Mouse (Mus musculus): ENCODE data around the gene Prdm2.

The Prdm2 gene

DNA sequence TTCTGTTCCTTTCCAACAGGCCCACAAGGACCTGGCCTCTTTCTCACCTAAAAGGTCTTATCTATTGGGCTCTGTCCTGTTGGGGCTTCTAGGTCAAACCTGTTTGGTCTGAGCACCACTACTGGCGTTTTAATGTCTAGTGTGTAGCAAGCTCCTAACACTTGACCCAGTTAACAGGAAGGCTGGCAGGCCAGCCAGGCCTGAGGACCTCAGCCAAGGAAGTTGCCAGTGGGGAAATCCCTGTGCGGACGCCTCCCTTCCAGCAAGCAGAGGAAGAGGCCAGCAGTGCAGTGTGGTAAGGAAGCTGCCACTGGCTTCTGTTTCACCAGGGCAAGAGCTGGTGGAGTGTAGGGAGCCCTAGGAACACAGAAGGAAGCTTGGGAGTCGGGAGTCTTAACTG lies 94.0 kb downstream of the Prdm2 start:
- DNase-seq (ENCODE audit: low read depth, low spot score), result no peak
- H3K27me3 ChIP-seq (ENCODE audit: control insufficient read depth, insufficient read depth, low read length, poor library complexity, severe bottlenecking), result no peaks in the 10 kb centered on the region
- H3K36me3 ChIP-seq (ENCODE audit: control insufficient read depth, insufficient read depth, low read length, poor library complexity, severe bottlenecking), result no peaks in the 10 kb centered on the region; the same call in 1 of the 2 replicates

DNA sequence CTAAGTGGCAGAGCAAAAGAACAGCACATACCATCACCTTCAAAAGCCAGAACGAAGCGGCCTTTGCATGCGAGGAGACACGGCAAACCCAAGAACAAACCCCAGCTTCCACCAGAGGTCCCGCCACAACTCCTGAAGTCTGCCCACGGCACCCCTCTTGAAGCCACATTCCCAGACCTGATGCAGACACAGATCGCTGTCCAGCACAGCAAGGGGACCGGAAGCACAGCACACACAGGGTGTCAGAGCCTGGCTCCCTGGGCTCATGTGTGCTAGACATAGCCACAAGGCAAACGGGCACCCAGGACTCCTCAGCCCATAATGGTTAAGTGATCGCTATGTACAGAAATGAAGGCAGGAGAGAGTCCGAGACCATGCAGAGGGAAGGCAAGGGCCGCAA lies 96.9 kb downstream of the Prdm2 start:
- Histone ChIP-seq H3K36me3 (ENCODE audit: control insufficient read depth, insufficient read depth, low read length, poor library complexity, severe bottlenecking) (peaks cover 3% of the 10 kb centered on the region; the same call in 1 of the 2 replicates), H3K27me3 (ENCODE audit: control insufficient read depth, insufficient read depth, low read length, poor library complexity, severe bottlenecking) (no peaks in the 10 kb centered on the region)
- no peak for DNase-seq (ENCODE audit: low read depth, low spot score)

DNA sequence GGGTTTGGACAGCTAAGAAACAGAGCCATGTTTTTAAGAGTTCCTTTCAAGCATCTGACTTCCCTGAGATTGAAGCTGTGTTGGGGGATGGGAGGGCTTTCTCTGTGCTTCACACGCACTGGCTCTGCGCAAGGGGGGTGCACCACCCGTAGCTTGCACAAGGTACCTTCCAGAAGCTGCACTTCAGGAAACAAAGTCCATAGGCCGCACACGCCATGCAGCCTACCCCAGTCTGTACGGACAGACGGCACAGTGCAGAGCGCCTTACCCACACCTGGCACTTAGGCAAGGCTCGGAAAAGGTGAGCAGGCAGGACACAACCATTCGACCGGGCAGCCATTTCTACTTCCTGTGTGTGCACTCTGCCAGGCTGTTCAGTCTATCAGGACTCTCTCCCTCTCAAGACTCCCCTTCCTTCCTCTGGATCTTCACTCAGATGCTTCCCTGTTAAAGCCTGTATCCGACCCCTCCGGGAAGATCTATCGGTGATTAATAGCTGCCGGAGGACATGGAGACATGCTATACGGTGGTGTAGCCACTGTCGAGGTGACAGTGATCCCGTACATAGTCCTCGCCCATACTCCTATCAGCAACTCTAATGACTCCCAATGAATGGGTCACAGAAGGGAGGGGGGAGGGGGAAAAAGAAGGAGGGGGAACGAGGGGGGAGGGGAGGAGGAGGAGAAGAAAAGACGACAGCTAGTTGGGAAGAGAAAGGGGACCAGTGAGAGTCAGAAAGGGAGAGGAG lies 98.4 kb downstream of the Prdm2 start:
- H3K27me3 ChIP-seq (ENCODE audit: control insufficient read depth, insufficient read depth, low read length, poor library complexity, severe bottlenecking), result no peaks in the 10 kb centered on the region
- peaks cover 5% of the 10 kb centered on the region for H3K36me3 ChIP-seq (ENCODE audit: control insufficient read depth, insufficient read depth, low read length, poor library complexity, severe bottlenecking)
- no peak for DNase-seq (ENCODE audit: low read depth, low spot score)

DNA sequence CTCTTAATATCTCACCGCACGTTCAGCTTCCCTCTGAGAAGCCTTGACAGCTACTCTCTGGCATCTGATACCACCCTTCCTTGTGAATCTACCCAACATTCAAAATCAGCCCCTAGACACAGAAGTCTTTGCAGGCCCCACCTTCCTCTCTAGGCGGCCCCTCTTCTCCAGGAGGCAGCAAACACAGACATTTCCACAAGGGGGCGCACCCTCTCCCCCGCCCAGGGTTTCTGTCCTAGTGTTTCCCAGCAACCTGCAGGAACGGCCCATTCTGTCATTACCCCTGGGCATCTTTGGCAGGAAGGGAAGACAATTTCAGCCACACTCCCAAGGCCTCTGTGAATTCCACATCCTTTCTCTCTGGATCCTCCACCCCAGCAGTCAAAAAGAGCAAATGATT lies 99.8 kb downstream of the Prdm2 start:
- peaks cover 11% of the 10 kb centered on the region for H3K36me3 ChIP-seq (ENCODE audit: control insufficient read depth, insufficient read depth, low read length, poor library complexity, severe bottlenecking)
- peak; percentile 74 for DNase-seq (ENCODE audit: low read depth, low spot score)
- no peaks in the 10 kb centered on the region for H3K27me3 ChIP-seq (ENCODE audit: control insufficient read depth, insufficient read depth, low read length, poor library complexity, severe bottlenecking)

DNA sequence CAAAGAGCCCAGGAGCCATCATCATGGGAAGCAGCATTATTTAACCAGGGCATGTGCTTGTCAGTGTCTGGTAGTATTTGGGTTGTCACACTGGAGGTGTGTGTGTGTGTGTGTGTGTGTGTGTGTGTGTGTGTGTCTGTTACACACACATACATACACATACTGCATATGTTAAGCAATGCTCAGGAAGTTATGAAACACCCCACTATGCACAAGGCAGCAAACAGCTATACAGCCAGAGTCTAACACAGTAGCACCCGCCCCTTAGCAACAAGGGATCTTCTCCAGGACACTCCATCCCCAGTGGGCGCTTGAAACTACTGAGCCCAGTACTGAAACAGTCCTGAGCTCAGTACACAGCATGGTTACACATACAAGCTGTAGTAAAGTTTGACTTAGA lies 100.4 kb downstream of the Prdm2 start:
- Histone ChIP-seq H3K27me3 (ENCODE audit: control insufficient read depth, insufficient read depth, low read length, poor library complexity, severe bottlenecking) (no peaks in the 10 kb centered on the region), H3K36me3 (ENCODE audit: control insufficient read depth, insufficient read depth, low read length, poor library complexity, severe bottlenecking) (peaks cover 11% of the 10 kb centered on the region)
- DNase-seq (ENCODE audit: low read depth, low spot score), result no peak

DNA sequence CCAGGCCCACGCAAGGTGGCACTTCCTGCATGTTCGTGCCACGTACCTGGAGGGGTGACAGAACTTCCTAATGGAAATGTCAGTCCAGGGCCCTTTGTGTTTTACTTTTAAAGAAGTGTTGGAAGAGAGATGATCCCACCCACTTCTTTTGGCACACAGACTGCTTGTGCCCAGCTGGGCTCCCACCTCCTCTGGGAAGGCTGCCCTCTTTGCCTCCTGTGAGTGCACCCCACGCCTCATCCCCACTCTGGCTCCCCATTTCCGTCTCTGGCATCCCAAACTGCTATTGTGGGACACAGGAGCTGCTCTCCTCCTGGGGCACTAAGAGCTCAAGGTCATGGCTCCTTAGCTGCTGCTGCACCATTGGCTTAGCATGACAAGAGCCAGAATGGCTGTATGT lies 100.9 kb downstream of the Prdm2 start:
- no peaks in the 10 kb centered on the region for H3K27me3 ChIP-seq (ENCODE audit: control insufficient read depth, insufficient read depth, low read length, poor library complexity, severe bottlenecking)
- peaks cover 11% of the 10 kb centered on the region for H3K36me3 ChIP-seq (ENCODE audit: control insufficient read depth, insufficient read depth, low read length, poor library complexity, severe bottlenecking)
- no peak for DNase-seq (ENCODE audit: low read depth, low spot score)

DNA sequence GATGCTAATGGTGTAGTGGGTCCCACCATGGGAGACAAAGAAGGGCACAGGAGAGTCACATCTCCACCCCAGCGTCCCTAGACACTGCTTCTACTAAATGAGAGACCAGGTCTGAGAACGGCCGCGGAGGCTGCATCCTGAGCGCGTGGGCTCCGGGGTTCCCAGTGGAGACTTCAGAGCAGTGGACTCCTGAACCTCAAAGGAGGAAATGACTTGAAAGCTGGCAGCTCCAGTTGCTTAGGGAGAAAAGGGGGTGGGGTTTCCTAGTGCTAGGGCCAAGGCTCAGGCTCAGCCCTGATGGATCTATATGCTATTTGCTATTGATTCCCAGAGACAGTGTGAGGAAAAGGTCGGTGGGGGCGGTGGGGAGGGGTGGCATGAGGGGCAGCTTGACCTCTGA lies 104.2 kb downstream of the Prdm2 start:
- no peak for DNase-seq (ENCODE audit: low read depth, low spot score)
- H3K36me3 ChIP-seq (ENCODE audit: control insufficient read depth, insufficient read depth, low read length, poor library complexity, severe bottlenecking), result peaks cover 11% of the 10 kb centered on the region
- no peaks in the 10 kb centered on the region for H3K27me3 ChIP-seq (ENCODE audit: control insufficient read depth, insufficient read depth, low read length, poor library complexity, severe bottlenecking)

DNA sequence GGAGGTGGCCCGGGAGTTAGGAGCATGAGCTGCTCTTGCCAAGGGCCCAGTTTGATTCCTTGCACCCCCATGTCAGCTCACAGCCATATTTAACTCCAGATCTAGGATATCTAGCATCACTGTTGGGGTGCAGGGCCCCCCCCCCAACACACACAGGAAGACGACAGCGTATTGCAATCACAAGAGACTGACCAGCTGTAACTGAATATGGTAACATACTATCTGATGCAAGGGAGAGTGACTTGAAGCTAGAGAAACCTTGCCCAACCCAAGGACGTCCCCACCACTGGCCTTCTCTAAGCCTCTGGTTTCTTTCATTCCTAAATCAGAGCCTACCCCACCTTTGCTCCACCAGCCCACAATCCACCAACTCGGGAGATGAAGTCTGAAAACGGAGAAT lies 105.8 kb downstream of the Prdm2 start:
- H3K27me3 ChIP-seq (ENCODE audit: control insufficient read depth, insufficient read depth, low read length, poor library complexity, severe bottlenecking), result no peaks in the 10 kb centered on the region
- peaks cover 11% of the 10 kb centered on the region for H3K36me3 ChIP-seq (ENCODE audit: control insufficient read depth, insufficient read depth, low read length, poor library complexity, severe bottlenecking)
- DNase-seq (ENCODE audit: low read depth, low spot score), result no peak

DNA sequence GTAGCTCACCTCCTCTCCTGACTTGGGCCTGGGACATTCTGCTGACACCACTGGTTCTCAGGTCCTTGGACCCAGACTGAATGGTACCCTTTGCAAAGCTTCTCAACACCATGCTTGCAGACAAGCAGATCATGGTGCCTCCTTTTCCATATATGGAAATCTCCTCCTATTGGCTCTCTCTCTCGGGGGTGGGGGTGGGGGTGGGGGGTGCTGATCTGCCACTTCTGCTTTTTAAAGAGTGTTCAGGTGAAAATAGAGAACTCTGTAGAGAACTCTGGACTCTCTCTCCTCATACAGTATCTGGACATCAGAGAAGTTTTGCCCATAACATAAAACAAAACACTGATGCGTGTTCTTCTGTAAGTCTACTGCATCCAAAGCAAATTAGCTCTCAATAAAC lies 106.2 kb downstream of the Prdm2 start:
- Histone ChIP-seq H3K27me3 (ENCODE audit: control insufficient read depth, insufficient read depth, low read length, poor library complexity, severe bottlenecking) (no peaks in the 10 kb centered on the region), H3K36me3 (ENCODE audit: control insufficient read depth, insufficient read depth, low read length, poor library complexity, severe bottlenecking) (peaks cover 11% of the 10 kb centered on the region)
- DNase-seq (ENCODE audit: low read depth, low spot score), result peak; percentile 46

DNA sequence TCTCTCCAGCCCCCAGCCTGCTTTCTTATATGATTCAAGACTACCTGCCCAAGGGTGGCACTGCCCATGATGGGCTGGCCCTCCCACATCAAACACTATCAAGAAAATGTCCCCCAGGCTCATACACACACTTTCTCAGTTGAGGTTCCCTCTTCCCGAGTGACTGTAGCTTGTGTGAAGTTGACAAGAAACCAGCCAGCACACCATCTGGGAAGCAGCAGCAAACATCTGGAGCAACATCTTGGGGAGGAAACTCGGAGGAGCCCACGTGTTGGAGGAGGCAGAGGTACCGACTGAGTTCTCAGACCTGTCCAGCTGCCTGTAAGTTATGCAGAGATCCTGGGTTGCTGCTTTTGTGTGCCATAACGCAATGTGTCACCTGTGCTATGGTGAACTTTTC lies 108.1 kb downstream of the Prdm2 start:
- H3K36me3 ChIP-seq (ENCODE audit: control insufficient read depth, insufficient read depth, low read length, poor library complexity, severe bottlenecking), result peaks cover 7% of the 10 kb centered on the region; the same call in 1 of the 2 replicates
- no peak for DNase-seq (ENCODE audit: low read depth, low spot score)
- no peaks in the 10 kb centered on the region for H3K27me3 ChIP-seq (ENCODE audit: control insufficient read depth, insufficient read depth, low read length, poor library complexity, severe bottlenecking)

DNA sequence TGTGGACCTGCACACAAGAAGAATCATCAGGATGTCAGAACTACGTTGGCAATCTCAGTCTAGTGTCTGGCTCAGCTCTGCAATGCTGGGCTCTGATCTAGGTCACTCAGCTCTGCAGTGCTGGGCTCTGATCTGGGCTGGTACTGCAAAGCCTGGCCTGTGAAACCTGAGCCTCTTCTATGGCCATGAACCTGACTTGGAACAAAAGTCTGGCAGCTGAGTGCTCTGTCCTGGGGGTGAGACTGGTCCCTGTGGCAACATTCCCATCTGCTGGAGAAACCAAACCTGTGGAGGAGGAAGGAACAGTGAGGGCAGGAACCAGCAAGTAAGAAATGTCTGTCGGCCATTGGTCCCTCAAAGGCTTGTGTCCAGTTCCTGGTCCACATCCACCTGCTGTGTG lies 109.0 kb downstream of the Prdm2 start:
- no peak for DNase-seq (ENCODE audit: low read depth, low spot score)
- H3K27me3 ChIP-seq (ENCODE audit: control insufficient read depth, insufficient read depth, low read length, poor library complexity, severe bottlenecking), result no peaks in the 10 kb centered on the region
- H3K36me3 ChIP-seq (ENCODE audit: control insufficient read depth, insufficient read depth, low read length, poor library complexity, severe bottlenecking), result peaks cover 3% of the 10 kb centered on the region; the same call in 1 of the 2 replicates

DNA sequence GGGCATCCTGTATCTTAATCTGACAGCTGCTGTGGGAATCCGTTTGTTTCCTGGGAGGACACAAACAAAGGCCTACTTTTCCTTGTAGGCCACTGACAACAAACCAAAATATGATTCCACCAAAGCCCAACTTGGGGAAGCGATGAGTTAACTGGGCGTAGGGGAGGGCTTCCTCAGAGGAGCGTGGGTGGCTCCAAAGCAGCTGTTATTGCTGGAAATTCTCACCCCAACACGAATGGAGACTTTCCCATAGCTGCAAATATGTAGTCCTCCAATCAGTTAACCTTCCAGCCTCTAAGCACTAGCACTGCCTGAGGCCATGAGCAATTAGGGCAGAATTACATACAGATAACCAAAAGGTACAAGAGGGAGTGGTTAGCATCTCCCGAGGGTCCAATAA lies 112.6 kb downstream of the Prdm2 start:
- DNase-seq (ENCODE audit: low read depth, low spot score), result no peak
- Histone ChIP-seq H3K36me3 (ENCODE audit: control insufficient read depth, insufficient read depth, low read length, poor library complexity, severe bottlenecking) (no peaks in the 10 kb centered on the region), H3K27me3 (ENCODE audit: control insufficient read depth, insufficient read depth, low read length, poor library complexity, severe bottlenecking) (no peaks in the 10 kb centered on the region)

DNA sequence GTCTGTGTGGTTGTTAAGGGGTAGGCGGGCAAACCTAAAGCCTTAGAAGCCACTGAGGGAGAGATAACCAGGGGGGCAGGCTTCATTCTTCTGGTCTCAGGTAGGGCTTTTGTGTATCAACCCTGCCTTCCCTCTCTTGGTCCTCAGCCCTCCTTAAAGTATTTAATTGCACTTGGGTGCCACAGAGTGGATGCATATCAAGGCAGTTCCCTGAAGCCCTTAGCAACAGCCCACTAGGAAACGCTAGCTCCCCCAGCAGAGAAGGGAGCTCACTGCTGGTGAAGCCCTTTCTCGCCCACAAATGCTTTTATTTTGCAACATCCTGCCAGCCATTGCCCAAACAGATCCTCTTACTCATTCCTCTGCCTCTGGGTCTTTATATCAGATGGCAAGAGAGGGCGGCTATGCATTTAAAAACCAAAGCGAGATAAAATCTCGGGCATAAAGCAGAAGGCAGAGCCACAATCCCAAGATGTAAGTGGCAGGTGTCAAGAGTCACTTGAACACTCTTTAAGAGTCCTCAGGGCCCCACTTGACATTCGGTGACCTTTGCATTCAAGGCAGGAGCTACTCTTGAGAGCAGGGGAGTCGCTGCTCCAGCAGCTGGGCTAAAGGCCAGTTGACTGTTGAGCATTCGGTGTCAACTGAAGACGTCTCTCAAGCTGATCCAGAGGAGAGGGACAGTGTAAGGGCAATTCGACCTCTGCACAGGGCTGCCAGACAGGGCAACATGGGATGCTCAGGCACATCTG lies 113.3 kb downstream of the Prdm2 start:
- no peak for DNase-seq (ENCODE audit: low read depth, low spot score)
- no peaks in the 10 kb centered on the region for H3K36me3 ChIP-seq (ENCODE audit: control insufficient read depth, insufficient read depth, low read length, poor library complexity, severe bottlenecking)
- H3K27me3 ChIP-seq (ENCODE audit: control insufficient read depth, insufficient read depth, low read length, poor library complexity, severe bottlenecking), result no peaks in the 10 kb centered on the region

DNA sequence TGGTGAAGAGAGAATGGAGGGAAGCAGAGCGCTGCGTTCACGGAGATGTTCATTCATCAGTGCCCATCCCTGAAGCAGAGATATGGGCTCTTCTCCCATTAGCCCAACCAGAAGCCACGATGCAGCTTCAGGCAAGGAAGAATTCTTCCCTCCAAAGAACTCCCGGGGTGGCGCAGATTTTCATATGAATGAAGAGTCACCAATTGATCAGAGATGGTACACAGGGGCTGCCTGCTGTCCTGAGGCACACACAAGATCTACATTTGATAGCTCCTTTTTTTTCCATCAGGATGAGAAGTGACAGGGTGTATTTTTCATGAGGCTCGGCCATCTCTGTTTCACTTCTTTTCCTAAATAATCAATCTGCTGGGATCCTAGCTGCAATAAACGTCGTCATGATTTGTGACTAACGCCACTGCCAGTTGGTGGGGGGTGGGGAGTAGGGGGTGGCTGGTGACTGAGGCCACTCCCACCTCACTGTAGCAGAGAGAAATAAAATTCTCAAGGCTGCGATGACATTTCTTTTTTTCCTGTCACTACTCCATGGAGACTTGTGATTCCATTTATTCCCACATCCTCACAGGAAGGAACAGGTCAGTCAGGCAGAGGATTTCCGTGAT lies 120.6 kb downstream of the Prdm2 start:
- H3K36me3 ChIP-seq (ENCODE audit: control insufficient read depth, insufficient read depth, low read length, poor library complexity, severe bottlenecking), result no peaks in the 10 kb centered on the region

DNA sequence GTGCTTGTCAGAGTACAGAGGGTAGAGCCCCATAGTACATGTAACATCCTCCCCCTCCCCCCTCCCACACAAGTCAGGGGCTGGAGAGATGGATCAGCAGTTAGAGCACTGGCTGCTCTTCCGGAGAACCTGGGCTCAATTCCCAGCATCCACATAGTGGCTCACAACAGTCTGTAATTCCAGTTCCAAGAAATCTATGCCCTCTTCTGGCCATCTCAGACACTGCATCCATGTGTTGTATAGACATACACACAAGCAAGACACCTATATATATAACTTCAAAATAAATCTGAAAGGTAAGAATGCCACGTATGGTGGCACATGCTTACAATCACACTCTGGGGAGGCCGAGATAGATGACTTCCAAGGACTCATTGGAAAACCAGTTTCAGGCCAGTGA lies 122.2 kb downstream of the Prdm2 start:
- Histone ChIP-seq H3K27me3 (ENCODE audit: control insufficient read depth, insufficient read depth, low read length, poor library complexity, severe bottlenecking) (no peaks in the 10 kb centered on the region), H3K36me3 (ENCODE audit: control insufficient read depth, insufficient read depth, low read length, poor library complexity, severe bottlenecking) (no peaks in the 10 kb centered on the region)
- no peak for DNase-seq (ENCODE audit: low read depth, low spot score)

More for the DNA sequence above, 120.6 kb downstream of the Prdm2 start:
- no peak for DNase-seq (ENCODE audit: low read depth, low spot score)
- H3K27me3 ChIP-seq (ENCODE audit: control insufficient read depth, insufficient read depth, low read length, poor library complexity, severe bottlenecking), result no peaks in the 10 kb centered on the region
